Mouse (Mus musculus) ES-Bruce4 (cell line): Measurements from ENCODE around the gene Aspscr1. TPM values are rescaled to one million over a fixed set of nuclear protein-coding genes. Genes with fewer than 3 reads are reported as not detected.

Experiments used
- H3K27ac ChIP-seq: 2 replicates; pipeline ENCODE4 v1.5.1; 2012; ENCODE audit warnings: low read length, inconsistent platforms; ENCODE audit not compliant: insufficient read depth
- H3K27me3 ChIP-seq: 2 replicates; pipeline ENCODE4 v1.6.1; 2012; ENCODE audit warnings: mild to moderate bottlenecking, low read length, inconsistent platforms; ENCODE audit not compliant: control insufficient read depth, poor library complexity, insufficient read depth, severe bottlenecking
- H3K36me3 ChIP-seq: 2 replicates; pipeline ENCODE4 v1.6.1; 2012; ENCODE audit warnings: inconsistent platforms, mild to moderate bottlenecking, low read length, moderate library complexity; ENCODE audit not compliant: control insufficient read depth, poor library complexity, insufficient read depth, severe bottlenecking
- H3K4me1 ChIP-seq: one replicate; pipeline ENCODE4 v1.8.1; 2011; ENCODE audit warnings: low read length; ENCODE audit not compliant: control insufficient read depth, insufficient read depth
- H3K4me3 ChIP-seq: 2 replicates; pipeline ENCODE4 v1.5.1; 2011; ENCODE audit warnings: low read depth, mild to moderate bottlenecking, low read length
- H3K9ac ChIP-seq: 2 replicates; pipeline ENCODE4 v1.6.1; 2012; ENCODE audit warnings: low read depth, mild to moderate bottlenecking, inconsistent platforms; ENCODE audit not compliant: poor library complexity, severe bottlenecking
- H3K9me3 ChIP-seq: replicated peaks from 2 replicates; pipeline ENCODE4 v1.6.1; 2012; ENCODE audit warnings: mild to moderate bottlenecking, low read length, inconsistent platforms; ENCODE audit not compliant: control insufficient read depth, poor library complexity, insufficient read depth, severe bottlenecking
- CTCF ChIP-seq: IDR thresholded peaks from one replicate; pipeline ENCODE4 v1.8.1; 2011; ENCODE audit warnings: low read depth, low read length
- EP300 ChIP-seq: IDR thresholded peaks from 2 replicates; pipeline ENCODE4 v1.6.1; 2011; ENCODE audit warnings: low read depth, low read length; ENCODE audit not compliant: insufficient read depth
- POLR2A ChIP-seq: IDR thresholded peaks from one replicate; pipeline ENCODE4 v1.8.1; 2011; ENCODE audit warnings: low read length; ENCODE audit not compliant: insufficient read depth
- polyA plus RNA-seq: library from polyadenylated mRNA; stranded (reverse); fragments of >200 nt; gene quantifications from 2 replicates; pipeline ENCODE4 v1.2.4, GENCODE M21; 2011; ENCODE audit warnings: low read depth; ENCODE audit not compliant: missing spikeins, insufficient read depth, insufficient read length

Gene Aspscr1
- polyA plus RNA-seq, 1 experiment = 50.8 TPM

- Histone ChIP-seq H3K9ac (no peak overlapping the region), H3K9me3 (no peaks in the 10 kb centered on the region), H3K36me3 (peaks cover 8% of the 10 kb centered on the region; the same call in 1 of the 2 replicates), H3K27me3 (no peaks in the 10 kb centered on the region), H3K27ac (no peak overlapping the region), H3K4me1 (no peaks in the 10 kb centered on the region), H3K4me3 (no peak overlapping the region)
- TF ChIP-seq EP300 = no peak
- no peak for TF ChIP-seq POLR2A
- no peak for TF ChIP-seq CTCF
These were observed 45.1 kb upstream of the Aspscr1 start for GRCm38 (mm10) chr11:120627468-120628300.

GRCm38 (mm10) chr11:120628601-120629340 lies 44.0 kb upstream of the Aspscr1 start:
- TF ChIP-seq EP300 (no peak), CTCF (no peak), POLR2A (no peak)
- Histone ChIP-seq H3K36me3 (peaks cover 8% of the 10 kb centered on the region; the same call in 1 of the 2 replicates), H3K4me3 (no peak overlapping the region), H3K9me3 (no peaks in the 10 kb centered on the region), H3K27ac (no peak overlapping the region), H3K9ac (no peak overlapping the region), H3K27me3 (no peaks in the 10 kb centered on the region), H3K4me1 (no peaks in the 10 kb centered on the region)

- Histone ChIP-seq H3K4me3 (peak overlapping the region; percentile 55), H3K27me3 (no peaks in the 10 kb centered on the region), H3K4me1 (no peaks in the 10 kb centered on the region), H3K9ac (peak overlapping the region; percentile 99; the same call in 1 of the 2 replicates), H3K36me3 (peaks cover 8% of the 10 kb centered on the region; the same call in 1 of the 2 replicates), H3K27ac (peak overlapping the region; percentile 77), H3K9me3 (no peaks in the 10 kb centered on the region)
- TF ChIP-seq EP300 (no peak), POLR2A (no peak), CTCF (no peak)
These were observed 43.4 kb upstream of the Aspscr1 start for GRCm38 (mm10) chr11:120629341-120629730.

- H3K36me3 ChIP-seq = peaks cover 8% of the 10 kb centered on the region; the same call in 1 of the 2 replicates
- H3K27me3 ChIP-seq = no peaks in the 10 kb centered on the region
- H3K4me3 ChIP-seq = peak overlapping the region; percentile 55
- H3K9ac ChIP-seq = peak overlapping the region; percentile 99
- H3K4me1 ChIP-seq = no peaks in the 10 kb centered on the region
- 0 out of 2 replicates have a peak, but pooled peaks have one; percentile 21 for TF ChIP-seq EP300
- no peak for TF ChIP-seq POLR2A
- TF ChIP-seq CTCF = no peak
- H3K9me3 ChIP-seq = no peaks in the 10 kb centered on the region
- peak overlapping the region; percentile 77 for H3K27ac ChIP-seq
These were observed 42.9 kb upstream of the Aspscr1 start for GRCm38 (mm10) chr11:120629911-120630310.

- Histone ChIP-seq H3K36me3 (peaks cover 8% of the 10 kb centered on the region; the same call in 1 of the 2 replicates), H3K9me3 (no peaks in the 10 kb centered on the region), H3K27me3 (no peaks in the 10 kb centered on the region), H3K9ac (peak overlapping the region; percentile 99), H3K4me3 (peak overlapping the region; percentile 55), H3K4me1 (no peaks in the 10 kb centered on the region), H3K27ac (peak overlapping the region; percentile 77)
- TF ChIP-seq EP300 = no peak
- TF ChIP-seq POLR2A = no peak
- TF ChIP-seq CTCF = no peak
These were observed 42.3 kb upstream of the Aspscr1 start for GRCm38 (mm10) chr11:120630401-120630871.
